Mouse (Mus musculus): Measurements from ENCODE around the gene Vmn1r7.
"Not testable (repeated sequence)": the region's sequence is repeated elsewhere in the genome, so short reads cannot be mapped to it uniquely, and the experiment has no call there.

Vmn1r7 gene

DNA sequence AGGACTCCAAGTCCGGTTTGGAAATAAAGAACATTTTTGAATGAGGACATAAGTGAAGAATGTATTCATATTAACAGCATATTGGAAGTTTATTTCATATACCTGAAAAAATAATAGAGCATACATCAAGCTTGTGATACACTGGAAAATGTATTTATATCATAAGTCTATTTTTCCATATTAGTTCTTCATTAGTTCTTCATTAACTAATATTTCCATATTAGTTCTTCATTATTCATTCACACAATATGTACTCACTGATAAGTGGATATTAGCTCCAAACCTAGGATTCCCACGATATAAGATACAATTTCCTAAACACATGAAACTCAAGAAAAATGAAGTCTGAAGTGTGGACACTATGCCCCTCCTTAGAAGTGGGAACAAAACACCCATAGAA is at the start of gene Vmn1r7:
Gene Vmn1r7, minus strand, starts transcription at position 101 of the 400 bp plus-strand sequence.
- not testable (repeated sequence) for DNase-seq

DNA sequence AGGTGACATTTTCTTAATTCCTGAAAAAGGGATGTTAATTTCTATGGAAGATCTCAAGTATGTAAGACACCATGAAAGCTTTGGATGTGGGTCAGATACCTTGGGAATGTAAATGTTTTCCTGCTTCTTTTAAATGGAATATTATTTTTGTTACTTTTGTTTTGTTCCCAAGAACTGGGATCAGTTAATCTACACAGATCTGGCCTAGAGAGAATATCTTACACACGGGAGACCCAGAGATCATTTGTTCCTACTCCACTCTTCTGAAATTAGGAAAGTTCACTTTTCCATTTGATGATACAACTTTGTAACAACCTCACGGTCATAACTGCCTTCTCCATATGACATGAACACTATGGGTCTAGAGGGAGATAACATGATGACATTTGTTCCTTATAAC is 41.4 kb upstream of the Vmn1r7 start, which contains the start of gene Vmn1r9:
Gene Vmn1r9, plus strand, starts transcription at position 301 of the 400 bp plus-strand sequence.
- no peak for DNase-seq

DNA sequence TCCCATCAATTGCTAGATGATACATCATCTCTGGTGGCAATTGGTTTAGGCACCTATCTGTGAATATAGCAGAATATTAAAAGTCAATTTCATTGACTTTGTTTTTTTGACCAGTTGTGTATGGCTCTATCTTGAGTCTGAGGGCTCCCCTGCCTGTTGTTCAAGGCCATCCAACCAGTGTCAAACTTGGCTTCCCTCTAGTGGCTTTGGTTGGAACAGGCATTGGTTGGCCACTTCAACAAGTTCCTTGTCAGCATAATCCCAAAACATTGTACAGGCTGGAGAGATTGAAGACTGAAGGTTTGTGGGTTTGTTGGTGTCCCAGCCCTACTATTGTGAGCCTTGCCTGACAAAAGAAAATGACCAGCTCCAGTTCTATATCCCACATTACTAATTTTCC is 38.6 kb upstream of the Vmn1r7 start:
- no peak for DNase-seq

DNA sequence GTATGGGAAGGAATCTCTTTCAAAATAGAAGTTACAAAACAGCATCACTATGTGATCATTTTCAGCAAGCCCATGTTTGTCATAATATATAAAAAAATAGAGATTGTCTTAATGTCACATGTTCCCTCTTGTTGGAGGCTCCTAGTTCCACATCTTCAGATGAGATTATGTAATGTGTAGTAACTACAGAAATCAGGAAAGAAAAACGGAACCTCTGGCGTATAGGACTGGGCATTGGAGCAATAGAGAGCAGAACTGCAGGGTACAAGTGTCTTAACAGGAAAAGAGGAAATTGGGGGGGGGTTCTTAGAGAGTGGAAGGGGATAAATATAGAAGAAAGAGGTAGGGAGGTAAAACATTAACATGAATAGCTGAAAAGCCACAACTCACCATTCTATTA is 9.6 kb upstream of the Vmn1r7 start:
- DNase-seq: no peak

DNA sequence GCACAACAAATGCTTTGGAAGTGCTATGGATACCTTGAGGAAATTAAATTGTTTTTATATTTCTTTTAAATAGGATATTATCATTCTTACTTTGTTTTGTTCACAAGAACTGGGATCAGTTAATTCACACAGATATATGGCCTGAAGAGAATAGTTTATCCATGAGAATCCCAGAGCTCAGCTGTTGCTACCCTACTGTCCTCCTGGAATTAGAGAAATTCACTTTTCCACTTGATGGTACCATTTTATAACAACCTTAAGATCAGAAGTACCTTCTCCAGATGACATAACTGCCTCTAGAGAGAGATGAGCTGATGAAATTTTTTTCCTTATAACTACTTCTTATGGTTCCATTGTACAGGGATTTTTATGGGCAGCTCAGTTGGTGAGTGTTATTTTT is 6.9 kb upstream of the Vmn1r7 start, which contains the start of gene Vmn1r8:
Gene Vmn1r8, plus strand, starts transcription at position 301 of the 400 bp plus-strand sequence.
- no peak for DNase-seq

DNA sequence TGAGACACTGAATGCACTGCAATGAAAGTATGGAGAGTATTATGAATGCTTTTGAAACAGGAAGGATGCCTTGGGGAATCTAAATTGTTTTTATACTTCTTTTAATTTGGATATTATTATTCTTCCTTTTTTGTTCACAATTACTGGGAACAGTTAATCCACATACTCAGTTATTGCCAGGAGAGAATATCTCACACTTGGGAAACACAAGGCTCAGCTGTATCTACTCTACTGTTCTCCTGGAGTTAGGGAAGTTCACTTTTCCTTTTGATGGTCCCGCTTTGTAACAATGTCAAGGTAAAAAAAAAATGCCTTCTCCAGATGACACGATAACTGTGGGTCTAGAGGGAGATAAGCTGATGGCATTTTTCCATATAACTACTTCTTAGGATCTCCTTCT is 28.2 kb downstream of the Vmn1r7 start, which contains the start of gene Vmn1r6:
Gene Vmn1r6, plus strand, starts transcription at position 301 of the 400 bp plus-strand sequence.
- no peak for DNase-seq
